8 mouse cellular contexts compared by ENCODE assay signal in genomic region chr12:70345531-70346138, GRCm38 (mm10). TPM values are rescaled to one million over a fixed set of nuclear protein-coding genes. Genes with fewer than 3 reads are reported as not detected.
DNase-seq lines count a peak whose midpoint lies in the region; ATAC-seq and TF ChIP-seq lines count a peak whose summit lies in the region.

No protein-coding gene starts in this region.

- peak overlapping the region; percentile 57; the same call in 1 of the 2 replicates for H3K4me3 ChIP-seq in heart, postnatal 0 days (ENCODE audit: low read depth, low read length)
- peak overlapping the region; percentile 71 for H3K4me3 ChIP-seq in embryonic facial prominence, embryonic 10.5 days
- H3K4me3 ChIP-seq in hindbrain, embryonic 13.5 days: peak overlapping the region; percentile 62
- H3K4me3 ChIP-seq in limb, embryonic 14.5 days (replicated peaks; ENCODE audit: low read length): no peak overlapping the region

- 32% methylated on average over 16 of the region's 16 CpGs for WGBS in heart, postnatal 0 days
- WGBS in embryonic facial prominence, embryonic 10.5 days: 30% methylated on average over 16 of the region's 16 CpGs
- WGBS in hindbrain, embryonic 13.5 days: 23% methylated on average over 16 of the region's 16 CpGs
- WGBS in limb, embryonic 14.5 days: 39% methylated on average over 16 of the region's 16 CpGs

- H3K27ac ChIP-seq in heart, postnatal 0 days (ENCODE audit: low read depth): no peak overlapping the region
- no peak overlapping the region for H3K27ac ChIP-seq in embryonic facial prominence, embryonic 10.5 days (replicated peaks)
- H3K27ac ChIP-seq in hindbrain, embryonic 13.5 days: peak overlapping the region; percentile 96
- H3K27ac ChIP-seq in limb, embryonic 14.5 days (replicated peaks; ENCODE audit: low read depth, low read length): no peak overlapping the region

- intact Hi-C loops in heart, postnatal 25 days (cut with DNase I): no loop called here

- peak overlapping the region; percentile 91 for H3K4me2 ChIP-seq in heart, postnatal 0 days (ENCODE audit: low read depth, low read length)
- H3K4me2 ChIP-seq in hindbrain, embryonic 13.5 days: peak overlapping the region; percentile 86
- H3K4me2 ChIP-seq in limb, embryonic 14.5 days (replicated peaks; ENCODE audit: low read depth, low read length, severe bottlenecking): peak overlapping the region; percentile 96; the same call in 1 of the 2 replicates

- no peak for ATAC-seq in heart, postnatal 0 days (ENCODE audit: insufficient read depth, low read depth)
- ATAC-seq in hindbrain, embryonic 13.5 days (ENCODE audit: low FRiP score): peak; percentile 16
- ATAC-seq in limb, embryonic 14.5 days (ENCODE audit: low FRiP score, low read depth): no peak

- TF ChIP-seq POLR2A in limb, embryonic 14.5 days (IDR thresholded peaks at IDR 0.05; ENCODE audit: borderline replicate concordance, extremely low read depth, insufficient read depth, insufficient read length): no peak

- DNase-seq in heart, postnatal 0 days (ENCODE audit: low spot score): no peak
- DNase-seq in heart, postnatal 25 days (ENCODE audit: low spot score): no peak
- DNase-seq in embryonic facial prominence, embryonic 10.5 days (ENCODE audit: low spot score): no peak
- no peak for DNase-seq in limb, embryonic 14.5 days (ENCODE audit: low spot score)
- peak; percentile 49 for DNase-seq in testis, postnatal 10 days (ENCODE audit: low spot score)
- no peak for DNase-seq in adrenal gland, adult 8-10 months
- DNase-seq in adrenal gland, postnatal 10 days: no peak

- TF ChIP-seq CTCF in heart, postnatal 0 days (IDR thresholded peaks at IDR 0.05; ENCODE audit: low read depth): no peak

- H3K9me3 ChIP-seq in heart, postnatal 0 days (replicated peaks; ENCODE audit: control insufficient read depth, low read length): no peaks in the 10 kb centered on the region
- no peaks in the 10 kb centered on the region for H3K9me3 ChIP-seq in embryonic facial prominence, embryonic 10.5 days
- H3K9me3 ChIP-seq in hindbrain, embryonic 13.5 days: no peaks in the 10 kb centered on the region
- H3K9me3 ChIP-seq in limb, embryonic 14.5 days (ENCODE audit: control insufficient read depth, low read length): no peaks in the 10 kb centered on the region

- H3K36me3 ChIP-seq in heart, postnatal 0 days (replicated peaks; ENCODE audit: control insufficient read depth, insufficient read depth, low read length): no peaks in the 10 kb centered on the region
- no peaks in the 10 kb centered on the region for H3K36me3 ChIP-seq in embryonic facial prominence, embryonic 10.5 days (replicated peaks)
- H3K36me3 ChIP-seq in hindbrain, embryonic 13.5 days: no peaks in the 10 kb centered on the region
- H3K36me3 ChIP-seq in limb, embryonic 14.5 days (ENCODE audit: control insufficient read depth, insufficient read depth, low read length): no peaks in the 10 kb centered on the region

- peaks cover 17% of the 10 kb centered on the region for H3K4me1 ChIP-seq in heart, postnatal 0 days (ENCODE audit: control insufficient read depth, insufficient read depth)
- H3K4me1 ChIP-seq in embryonic facial prominence, embryonic 10.5 days: peaks cover 28% of the 10 kb centered on the region
- peaks cover 52% of the 10 kb centered on the region for H3K4me1 ChIP-seq in hindbrain, embryonic 13.5 days (replicated peaks)
- H3K4me1 ChIP-seq in limb, embryonic 14.5 days (ENCODE audit: control insufficient read depth, insufficient read depth, low read length): peaks cover 8% of the 10 kb centered on the region

- peaks cover 29% of the 10 kb centered on the region for H3K27me3 ChIP-seq in heart, postnatal 0 days (ENCODE audit: control insufficient read depth, insufficient read depth, low read length)
- peaks cover 45% of the 10 kb centered on the region for H3K27me3 ChIP-seq in embryonic facial prominence, embryonic 10.5 days (replicated peaks; ENCODE audit: low read depth, poor library complexity, severe bottlenecking)
- no peaks in the 10 kb centered on the region for H3K27me3 ChIP-seq in hindbrain, embryonic 13.5 days
- peaks cover 37% of the 10 kb centered on the region for H3K27me3 ChIP-seq in limb, embryonic 14.5 days (ENCODE audit: control insufficient read depth, insufficient read depth, low read length)

- no peak overlapping the region for H3K9ac ChIP-seq in heart, postnatal 0 days (replicated peaks; ENCODE audit: low read depth, low read length)
- H3K9ac ChIP-seq in hindbrain, embryonic 13.5 days: peak overlapping the region; percentile 94
- no peak overlapping the region for H3K9ac ChIP-seq in limb, embryonic 14.5 days (ENCODE audit: low read depth, low read length, severe bottlenecking)

- TF ChIP-seq EP300 in heart, postnatal 0 days (IDR thresholded peaks at IDR 0.05; ENCODE audit: low read depth): no peak

RNA-seq across cellular contexts. Expression of gene Trim9, which starts 1.8 kb away (rescaled TPM):
- total RNA-seq in heart, postnatal 0 days (2014; rRNA removed; ENCODE audit: low replicate concordance): 0.35 and 0.80 TPM in 2 replicates
- polyA plus RNA-seq in heart, postnatal 0 days (2015; fragmentation: Nextera tagmentation; extraction: Ambion mirVana): 0.66 and 0.67 TPM in 2 replicates
- total RNA-seq in heart, postnatal 25 days (2021): under 1 TPM; 0.08 to 0.22 TPM
- polyA plus RNA-seq in embryonic facial prominence, embryonic 10.5 days (2016; fragmentation: Nextera tagmentation; extraction: Ambion mirVana): 3.4 and 6.1 TPM in 2 replicates
- polyA plus RNA-seq in hindbrain, embryonic 13.5 days (2015; fragmentation: Nextera tagmentation; extraction: Ambion mirVana): 57.4 and 57.7 TPM in 2 replicates
- 1.0 TPM in 2 replicates for polyA plus RNA-seq in limb, embryonic 14.5 days (2012; rRNA removed)
- 0.66 and 0.95 TPM in 2 replicates for polyA plus RNA-seq in limb, embryonic 14.5 days (2014; fragmentation: Nextera tagmentation; extraction: Ambion mirVana)
- 1 to 10 TPM; 1.8 to 3.4 (median 3.1) TPM for total RNA-seq in adrenal gland, adult 8-10 months (2022)
- 1 to 10 TPM; 2.7 to 3.8 TPM for total RNA-seq in adrenal gland, postnatal 10 days (2021)
